Mouse (Mus musculus) right cerebral cortex, postnatal 14 days (tissue): ENCODE measurements around the gene Auts2.
"Not testable (repeated sequence)": the region's sequence is repeated elsewhere in the genome, so short reads cannot be mapped to it uniquely, and the experiment has no call there.

Source experiments
- DNase-seq: peaks from one replicate; pipeline ENCODE4 v3.0.0; 2022

Gene Auts2

GRCm38 (mm10) chr5:132543118-132544071, at the start of gene Auts2:
Auts2 (minus strand) TSS chr5:132543344.
- peak; percentile 87 for DNase-seq

DNA sequence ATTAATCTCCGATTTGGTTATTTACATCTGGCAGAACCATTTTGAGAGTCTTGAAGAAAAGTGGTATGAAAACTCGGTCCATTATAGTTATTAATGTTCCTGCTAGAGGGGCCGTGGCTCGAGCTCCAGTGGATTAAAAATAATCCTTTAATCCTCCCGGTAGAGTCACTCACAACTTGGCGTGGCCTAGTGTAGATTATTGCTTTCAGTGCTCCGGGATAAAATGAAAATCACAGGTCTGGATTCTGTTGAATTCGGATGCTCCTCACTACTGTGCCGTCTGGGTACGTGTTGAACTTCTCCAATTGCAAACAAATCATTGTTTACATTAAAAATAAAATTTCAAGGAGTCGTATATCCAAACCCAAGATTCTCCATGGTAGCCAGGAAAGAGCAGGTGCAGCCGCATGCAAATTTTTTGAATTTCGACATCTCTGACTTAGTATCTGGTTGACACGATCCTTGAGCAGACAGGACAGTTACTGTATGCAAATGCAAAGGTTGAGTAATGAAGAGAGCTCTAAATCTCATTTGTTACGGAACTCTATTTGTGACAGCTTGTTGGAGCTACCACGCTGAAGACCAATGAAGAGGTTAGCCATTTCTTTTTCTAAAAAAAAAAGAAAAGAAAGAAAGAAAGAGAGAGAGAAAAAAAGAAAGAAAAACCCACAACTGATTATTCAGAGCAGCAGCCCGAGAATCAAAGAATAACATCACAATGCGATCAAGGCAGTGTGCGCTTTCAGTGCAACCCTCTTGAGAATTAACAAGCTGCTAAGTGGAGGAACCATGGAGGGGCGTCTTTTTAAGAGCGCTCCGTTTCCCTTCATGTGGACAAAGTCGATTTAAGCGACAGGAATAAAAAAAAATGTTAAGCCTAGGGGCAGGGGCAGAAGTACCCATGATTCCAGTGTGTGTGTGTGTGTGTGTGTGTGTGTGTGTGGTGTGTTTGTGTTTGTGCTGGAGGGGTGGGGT, 48.9 kb upstream of the Auts2 start:
- no peak for DNase-seq

GRCm38 (mm10) chr5:132579774-132580173, 36.6 kb upstream of the Auts2 start:
- DNase-seq, result no peak

DNA sequence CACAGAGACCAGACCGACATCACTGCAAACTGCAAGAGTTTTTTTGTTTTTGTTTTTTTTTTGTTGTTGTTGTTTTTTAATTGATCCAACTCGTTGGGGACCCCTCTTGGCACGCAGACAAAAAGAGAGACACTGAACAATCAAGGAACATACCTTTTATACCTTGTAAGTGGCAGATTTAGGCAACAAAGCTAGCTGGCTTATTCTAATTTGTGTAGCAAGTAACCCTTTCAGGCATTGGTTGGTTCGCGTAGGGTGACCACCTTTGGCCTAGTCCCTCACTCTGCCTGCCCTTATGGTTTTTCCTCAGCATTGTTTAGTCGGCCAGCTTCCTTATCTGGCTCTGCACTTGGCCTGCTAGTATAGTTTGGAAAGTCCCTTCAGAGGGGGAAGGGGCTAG, 17.6 kb upstream of the Auts2 start:
- not testable (repeated sequence) for DNase-seq

- no peak for DNase-seq
Observed at GRCm38 (mm10) chr5:132545761-132546160, 2.6 kb upstream of the Auts2 start.

DNA sequence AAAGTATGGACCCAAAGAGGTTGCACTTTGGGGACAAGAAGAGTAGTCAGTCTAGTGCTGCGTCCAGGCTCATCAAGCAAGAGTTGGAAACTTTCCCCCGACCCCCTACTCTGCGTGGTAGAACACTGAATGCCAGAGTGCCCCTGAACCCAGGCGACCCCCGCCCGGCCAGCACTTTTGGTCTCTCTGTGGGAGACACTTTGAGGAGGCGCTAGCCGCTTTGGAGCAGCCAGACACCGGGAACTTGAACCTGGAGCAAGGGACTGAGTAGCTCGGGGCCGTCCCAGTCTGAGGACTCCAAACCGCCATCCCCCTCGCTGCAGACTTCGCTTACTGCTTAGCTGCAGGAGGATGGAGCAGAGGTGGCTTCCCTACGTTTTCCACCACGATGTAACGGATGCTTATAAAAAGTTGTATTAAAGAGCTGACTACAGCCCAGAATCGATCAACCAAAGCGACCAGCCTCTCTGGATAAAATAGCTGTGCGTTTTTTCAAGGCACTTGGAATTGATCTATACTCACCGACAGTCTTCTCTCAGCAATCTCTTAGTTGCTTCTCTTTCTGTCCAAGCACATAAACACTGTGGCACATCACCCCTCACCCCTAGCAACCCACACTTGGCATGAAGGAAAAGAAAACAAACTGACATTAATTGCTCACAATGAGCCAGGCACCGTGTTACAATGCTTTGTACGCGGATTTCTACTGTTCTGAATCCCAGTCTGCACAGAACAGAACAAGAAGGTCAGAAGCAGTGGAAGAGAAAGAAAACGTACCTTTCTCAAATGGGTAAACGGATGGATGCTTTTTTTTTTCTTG, 1.2 kb upstream of the Auts2 start:
- peak; percentile 12 for DNase-seq

DNA sequence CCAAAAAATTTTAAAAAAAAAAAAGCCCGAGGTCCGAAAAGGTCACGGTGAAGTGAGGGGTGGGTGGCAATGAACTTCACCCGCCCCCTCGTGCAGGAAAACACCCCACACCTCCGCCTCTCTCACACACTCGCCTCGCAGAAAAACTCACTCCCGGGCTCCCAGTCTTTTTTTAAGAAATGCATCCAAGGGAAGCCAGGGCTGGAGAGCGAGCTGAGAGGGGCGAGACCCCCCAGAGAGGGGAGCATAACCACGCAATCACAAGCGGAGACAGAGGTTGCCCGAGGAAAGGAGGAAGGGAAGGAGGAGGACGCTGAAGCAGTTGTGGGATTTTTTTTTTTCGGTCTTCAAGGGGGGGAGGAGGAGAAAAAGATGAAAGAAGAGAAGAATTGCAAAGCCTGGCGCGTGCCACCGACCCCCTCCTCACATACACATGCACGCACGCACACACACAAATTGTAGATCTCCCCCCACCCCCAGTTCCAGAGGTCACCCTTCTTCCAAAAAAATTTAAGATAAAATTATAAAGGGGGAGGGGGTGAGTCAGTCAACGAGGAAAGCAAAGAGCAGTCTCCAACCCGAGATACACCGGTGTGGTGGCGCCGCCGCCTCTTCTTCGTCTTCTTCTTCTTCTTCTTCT, 643 bp downstream of the Auts2 start:
- DNase-seq, result peak; percentile 18

GRCm38 (mm10) chr5:132541951-132542350, 1.2 kb downstream of the Auts2 start:
- no peak for DNase-seq

DNA sequence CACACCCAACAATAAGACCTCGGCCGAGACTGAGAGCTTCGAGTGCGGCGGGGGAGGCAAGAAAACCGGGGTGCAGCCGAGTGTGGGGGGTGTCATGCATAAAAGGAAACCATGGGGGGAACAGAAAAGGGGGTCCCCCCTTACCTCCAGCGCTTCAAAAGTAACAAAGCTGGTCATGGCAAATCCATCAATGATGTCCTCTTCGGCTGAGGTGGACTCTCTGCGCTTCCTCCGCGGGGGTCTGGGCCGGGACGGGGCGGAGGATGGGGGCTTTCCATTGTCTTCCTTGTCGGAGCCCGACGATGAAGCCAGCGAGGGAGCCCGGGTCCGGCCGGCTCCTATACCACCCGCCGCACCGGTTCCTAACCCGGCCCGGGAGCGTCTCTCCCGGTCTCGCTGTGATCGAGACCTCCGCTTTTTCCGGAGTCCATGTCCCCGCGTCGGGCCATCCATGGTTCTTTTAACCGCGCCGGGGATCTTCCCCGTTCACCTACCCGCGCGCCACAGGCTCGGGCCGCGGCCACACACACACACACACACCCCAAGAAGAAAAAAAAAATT, 1.7 kb downstream of the Auts2 start:
- DNase-seq, result peak; percentile 21

DNA sequence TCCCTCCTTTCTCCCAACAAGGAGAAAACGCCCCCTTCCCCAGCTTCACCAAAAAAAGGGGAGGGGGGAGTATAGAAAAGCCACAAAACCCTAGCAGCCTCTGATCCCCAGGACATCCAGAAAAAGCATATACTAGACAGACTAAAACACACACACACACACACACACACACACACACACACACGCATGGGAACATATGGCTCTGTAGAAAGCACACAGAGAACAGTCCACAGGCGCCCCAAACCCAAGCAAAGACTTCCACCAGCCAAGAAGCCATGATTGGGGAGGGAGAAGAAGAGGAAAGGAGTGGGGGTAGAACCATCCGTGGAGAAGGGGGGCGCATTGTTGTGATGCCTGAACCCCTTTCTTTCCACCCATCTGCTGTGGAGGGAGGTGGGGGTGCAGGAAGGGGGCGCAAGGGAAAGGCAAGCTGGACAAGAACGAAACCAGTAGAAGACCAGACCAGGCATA, 2.3 kb downstream of the Auts2 start:
- peak; percentile 45 for DNase-seq

- DNase-seq, result no peak
Observed at GRCm38 (mm10) chr5:132537475-132537874, 5.7 kb downstream of the Auts2 start.

DNA sequence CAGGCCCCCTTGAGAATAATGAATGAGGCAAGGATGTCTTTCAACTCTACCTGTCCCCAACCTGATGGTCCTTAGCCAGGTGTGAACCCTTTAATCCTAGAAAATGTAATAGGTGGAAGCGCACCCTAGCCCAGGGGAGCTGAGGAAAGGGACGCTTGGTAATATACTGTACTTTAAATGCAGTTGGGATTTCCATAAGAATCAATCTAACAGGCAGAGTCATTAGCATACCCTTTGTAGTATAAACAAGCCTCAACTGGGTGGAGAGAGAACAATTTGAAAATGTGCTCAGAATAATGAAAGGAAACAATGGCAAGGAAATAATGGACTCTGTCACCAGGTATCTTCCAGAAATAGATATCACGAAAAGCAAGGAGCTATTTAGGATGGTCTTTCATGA, 16.7 kb downstream of the Auts2 start:
- DNase-seq, result no peak

DNA sequence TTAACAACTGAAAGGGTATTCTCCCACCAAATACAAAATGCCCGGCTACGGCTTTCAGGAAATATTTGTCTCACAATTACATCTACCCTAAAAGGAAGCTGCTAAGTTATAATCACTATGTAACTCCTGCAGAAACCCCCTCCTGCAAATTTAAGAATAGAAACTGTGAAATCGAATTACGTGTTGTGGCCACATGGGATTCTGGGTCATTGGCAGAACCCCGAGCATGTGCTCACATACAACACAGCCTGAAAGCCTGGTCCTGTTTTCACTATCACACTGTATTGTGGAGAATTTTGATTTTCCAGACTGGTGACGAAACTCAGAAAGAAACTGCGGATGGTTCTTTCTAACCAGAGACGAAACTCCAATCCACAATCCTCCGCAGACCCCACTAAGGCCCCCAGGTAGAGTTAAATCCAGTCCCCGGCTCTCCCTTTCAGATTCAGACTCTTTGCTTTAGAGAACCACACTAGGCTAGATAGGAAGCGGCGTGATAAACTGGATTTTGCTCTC, 21.7 kb downstream of the Auts2 start:
- no peak for DNase-seq

DNA sequence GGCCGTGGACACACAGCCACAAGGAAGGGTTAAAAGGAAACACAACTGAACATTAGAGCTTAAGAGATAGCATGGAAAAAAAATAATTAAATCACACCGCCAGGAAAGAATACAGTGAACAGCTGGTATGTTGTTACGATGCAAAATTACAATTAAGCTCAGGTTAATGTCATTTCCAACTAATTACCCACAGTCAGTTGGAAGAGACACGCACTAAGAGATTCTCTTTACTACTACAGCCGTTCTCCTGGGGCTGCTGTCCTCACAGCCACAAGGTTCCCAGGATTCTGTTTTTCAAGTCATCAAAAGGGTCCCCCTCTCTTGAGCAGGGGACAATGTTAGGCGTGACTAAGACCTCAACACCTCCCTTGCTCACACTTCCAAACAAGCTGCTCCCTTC, 25.3 kb downstream of the Auts2 start:
- DNase-seq, result no peak

DNA sequence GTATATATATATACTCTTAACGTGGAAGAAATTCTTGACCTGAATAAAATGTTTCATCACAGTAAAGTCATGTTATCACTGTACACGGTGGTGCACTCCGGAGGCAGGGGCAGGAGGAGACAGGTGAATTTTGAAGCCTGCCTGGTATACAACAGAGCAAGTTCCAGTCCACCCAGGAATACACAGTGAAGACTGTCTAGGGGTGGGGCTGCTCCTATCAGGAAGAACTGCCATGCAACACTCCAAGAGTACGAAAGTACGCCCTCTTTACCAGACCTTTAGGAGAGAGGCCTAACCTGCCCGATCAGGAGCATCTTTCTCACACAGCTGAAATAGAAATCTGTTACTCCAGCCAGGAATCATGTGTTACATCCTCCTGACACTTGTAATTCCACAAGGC, 28.6 kb downstream of the Auts2 start:
- DNase-seq, result no peak

GRCm38 (mm10) chr5:132513206-132513605, 29.9 kb downstream of the Auts2 start:
- no peak for DNase-seq

GRCm38 (mm10) chr5:132509464-132509885, 33.7 kb downstream of the Auts2 start:
- no peak for DNase-seq

DNA sequence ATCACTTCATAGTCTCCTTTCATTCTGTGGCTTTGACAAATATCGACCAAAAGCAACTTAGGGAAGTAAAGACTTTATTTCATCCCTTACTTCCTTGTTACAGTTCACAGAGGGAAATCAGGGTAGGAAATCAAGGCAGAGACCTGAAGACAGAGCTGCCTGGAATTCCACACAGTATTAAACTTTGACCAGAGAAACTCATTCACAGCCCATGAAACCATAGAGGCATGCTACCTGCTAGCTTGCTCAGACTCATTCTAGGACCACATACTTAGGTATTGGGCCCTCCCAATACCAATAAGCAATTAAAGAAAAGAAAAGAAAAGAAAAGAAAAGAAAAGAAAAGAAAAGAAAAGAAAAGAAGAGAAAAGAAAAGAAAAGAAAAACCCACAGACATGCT, 38.3 kb downstream of the Auts2 start:
- DNase-seq, result no peak

DNA sequence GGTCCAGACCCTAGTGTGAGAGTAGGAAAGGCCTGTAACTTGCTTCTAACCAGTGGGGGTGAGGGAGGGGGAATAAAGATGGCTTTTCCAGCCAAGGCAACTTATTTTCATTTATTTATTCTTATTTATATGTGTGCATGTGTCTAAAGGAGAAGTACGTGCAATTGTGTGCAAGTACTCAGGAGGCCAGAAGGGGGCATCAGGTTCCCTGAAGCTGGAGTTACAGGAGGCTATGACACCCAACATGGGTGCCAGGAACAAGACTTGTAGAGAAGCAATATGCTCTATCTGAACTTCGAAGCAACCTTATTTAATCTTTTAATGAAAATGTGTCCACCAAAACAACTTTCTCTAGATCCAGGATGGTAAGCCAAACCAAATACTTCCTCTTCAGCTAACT, 39.7 kb downstream of the Auts2 start:
- DNase-seq, result no peak

- DNase-seq, result no peak
Observed at GRCm38 (mm10) chr5:132502036-132502435, 41.1 kb downstream of the Auts2 start.

GRCm38 (mm10) chr5:132500817-132501231, 42.3 kb downstream of the Auts2 start:
- DNase-seq, result no peak
